Mouse (Mus musculus) intestine, embryonic 16.5 days (tissue): ENCODE data around the gene Hmces. TPM values are rescaled to one million over a fixed set of nuclear protein-coding genes. Genes with fewer than 3 reads are reported as not detected.

Experiments
- ATAC-seq: fragments of 200-750 bp; cut with Nextera tagmentation; 2 replicates; pipeline ENCODE4 v1.8.0; 2017; ENCODE audit warnings: moderate TSS enrichment, moderate library complexity
- H3K27ac ChIP-seq: fragments of 300-500 bp; sonication (generic); 2 replicates; pipeline ENCODE4 v1.5.1; 2014; ENCODE audit warnings: mild to moderate bottlenecking, low read length
- H3K27me3 ChIP-seq: fragments of 300-500 bp; sonication (generic); replicated peaks from 2 replicates; pipeline ENCODE4 v1.6.1; 2014; ENCODE audit warnings: low read length, control low read depth, mixed read lengths; ENCODE audit not compliant: control insufficient read depth, insufficient read depth
- H3K36me3 ChIP-seq: fragments of 300-500 bp; sonication (generic); 2 replicates; pipeline ENCODE4 v1.6.1; 2014; ENCODE audit warnings: low read length, control low read depth; ENCODE audit not compliant: control insufficient read depth, insufficient read depth
- H3K4me1 ChIP-seq: fragments of 300-500 bp; sonication (generic); 2 replicates; pipeline ENCODE4 v1.6.1; 2014; ENCODE audit warnings: low read length, control low read depth, mixed read lengths; ENCODE audit not compliant: control insufficient read depth, insufficient read depth
- H3K4me2 ChIP-seq: fragments of 300-500 bp; sonication (generic); 2 replicates; pipeline ENCODE4 v1.6.1; 2014; ENCODE audit warnings: low read depth, low read length, control low read depth
- H3K4me3 ChIP-seq: fragments of 300-500 bp; sonication (generic); 2 replicates; pipeline ENCODE4 v1.5.1; 2014; ENCODE audit warnings: mild to moderate bottlenecking, low read length
- H3K9ac ChIP-seq: fragments of 300-500 bp; sonication (generic); 2 replicates; pipeline ENCODE4 v1.6.1; 2014; ENCODE audit warnings: low read depth, low read length
- H3K9me3 ChIP-seq: fragments of 300-500 bp; sonication (generic); 2 replicates; pipeline ENCODE4 v1.6.1; 2016; ENCODE audit warnings: low read length, control low read depth; ENCODE audit not compliant: control insufficient read depth
- WGBS: fragments of 180-500 bp; shearing (Covaris S2); extraction: QIAGEN DNeasy Blood & Tissue Kit; methylation state at CpG from one replicate; pipeline ENCODE4 v1.1.7; 2014; 5-methylcytosine and 5-hydroxymethylcytosine counted together
- microRNA-seq: library from miRNA; unstranded; fragments of <30 nt; microRNA quantifications from one replicate; pipeline ENCODE4, GENCODE M21; 2016
- polyA plus RNA-seq: library from polyadenylated mRNA; unstranded; fragments of >200 nt; fragmentation: Nextera tagmentation; extraction: Ambion mirVana; gene quantifications from 2 replicates; pipeline ENCODE4 v1.2.1, GENCODE M21; 2015

Gene Hmces
- polyA plus RNA-seq, 1 experiment from 2014 or later, result 35.6 TPM

DNA sequence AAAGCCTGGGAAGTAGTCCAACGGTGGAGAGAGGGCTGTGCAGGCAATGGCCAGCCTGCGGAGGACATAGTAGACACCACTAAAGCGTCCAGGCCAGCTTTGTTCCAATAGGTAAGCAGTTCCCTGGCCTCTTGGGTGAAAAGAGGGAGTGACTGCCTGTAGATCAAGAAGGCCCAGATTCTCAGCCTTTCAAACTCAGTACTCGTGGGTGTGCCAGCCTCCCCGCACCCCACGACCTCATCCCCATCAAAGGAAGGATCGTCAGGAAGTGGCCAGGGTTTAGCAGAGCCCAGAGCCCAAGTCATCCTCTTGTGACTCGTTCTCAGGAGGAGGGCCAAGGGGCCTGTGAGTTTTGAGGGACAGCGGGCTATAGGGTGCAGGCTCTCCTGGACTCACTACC, 68.8 kb downstream of the Hmces start:
- peaks cover 7% of the 10 kb centered on the region for H3K4me1 ChIP-seq
- 62% methylated on average over 9 of the region's 9 CpGs for WGBS
- H3K4me3 ChIP-seq, result peak overlapping the region; percentile 71; the same call in 1 of the 2 replicates
- peak overlapping the region; percentile 85 for H3K4me2 ChIP-seq
- H3K36me3 ChIP-seq, result no peaks in the 10 kb centered on the region
- no peaks in the 10 kb centered on the region; the same call in 1 of the 2 replicates for H3K27me3 ChIP-seq
- no peak for ATAC-seq
- no peak overlapping the region for H3K27ac ChIP-seq
- H3K9ac ChIP-seq, result peak overlapping the region; percentile 82; the same call in 1 of the 2 replicates
- H3K9me3 ChIP-seq, result no peaks in the 10 kb centered on the region

Small RNA genes lying within 50 kb of the gene (microRNA-seq; reads per million reads assigned to microRNA genes)
- 1.4 reads per million for gene Gm47286

Other genes starting within 250 kb of the Hmces start
- 13.0 and 14.2 TPM in 2 replicates for gene Aplf, start 241.7 kb upstream of the Hmces start, polyA plus RNA-seq
- gene Efcc1, start 183.1 kb upstream of the Hmces start, polyA plus RNA-seq, result 0.69 and 0.73 TPM in 2 replicates
- gene Gp9, start 135.9 kb upstream of the Hmces start, polyA plus RNA-seq, result 1.5 and 2.0 TPM in 2 replicates
- gene Rab43, start 101.8 kb upstream of the Hmces start, polyA plus RNA-seq, result 11.3 and 12.2 TPM in 2 replicates
- gene Gm45140, start 78.1 kb upstream of the Hmces start, polyA plus RNA-seq, result 3.7 and 4.1 TPM in 2 replicates
- 42.5 and 50.5 TPM in 2 replicates for gene Isy1, start 75.1 kb upstream of the Hmces start, polyA plus RNA-seq
- gene Cnbp, start 62.8 kb upstream of the Hmces start, polyA plus RNA-seq, result 831 and 949 TPM in 2 replicates
- gene Copg1, start 26.1 kb upstream of the Hmces start, polyA plus RNA-seq, result 162 and 166 TPM in 2 replicates
- 2.4 and 4.1 TPM in 2 replicates for gene H1fx, start 67.7 kb downstream of the Hmces start, polyA plus RNA-seq
- gene Rab7, start 131.3 kb downstream of the Hmces start, polyA plus RNA-seq, result 286 and 289 TPM in 2 replicates
- gene Rpn1, start 170.5 kb downstream of the Hmces start, polyA plus RNA-seq, result 453 and 462 TPM in 2 replicates